Mouse (Mus musculus) midbrain, embryonic 11.5 days (tissue): ENCODE results near the gene Mdga1. TPM values are rescaled to one million over a fixed set of nuclear protein-coding genes. Genes with fewer than 3 reads are reported as not detected.
A peak's percentile ranks its signal among the peaks of the same experiment; 100 is the strongest.

ENCODE experiments used
- ATAC-seq: fragments of 200-750 bp; cut with Nextera tagmentation; 2 replicates; pipeline ENCODE4 v1.8.0; 2017; ENCODE audit warnings: moderate TSS enrichment, moderate library complexity; ENCODE audit not compliant: low FRiP score
- DNase-seq: peaks from one replicate; pipeline ENCODE4 v3.0.0; 2015; ENCODE audit warnings: low spot score; ENCODE audit errors: missing footprints
- H3K27ac ChIP-seq: fragments of 300-500 bp; sonication (generic); 2 replicates; pipeline ENCODE4 v1.5.1; 2014; ENCODE audit warnings: low read depth, low read length
- H3K27me3 ChIP-seq: fragments of 300-500 bp; sonication (generic); 2 replicates; pipeline ENCODE4 v1.6.1; 2014; ENCODE audit warnings: mild to moderate bottlenecking, low read length, moderate library complexity, mixed read lengths; ENCODE audit not compliant: control insufficient read depth, insufficient read depth
- H3K36me3 ChIP-seq: fragments of 300-500 bp; sonication (generic); 2 replicates; pipeline ENCODE4 v1.6.1; 2014; ENCODE audit warnings: mild to moderate bottlenecking, low read length, moderate library complexity, mixed read lengths; ENCODE audit not compliant: control insufficient read depth, insufficient read depth
- H3K4me1 ChIP-seq: fragments of 300-500 bp; sonication (generic); 2 replicates; pipeline ENCODE4 v1.6.1; 2014; ENCODE audit warnings: low read length; ENCODE audit not compliant: control insufficient read depth, insufficient read depth
- H3K4me2 ChIP-seq: fragments of 300-500 bp; sonication (generic); 2 replicates; pipeline ENCODE4 v1.6.1; 2014; ENCODE audit warnings: mild to moderate bottlenecking, moderate library complexity
- H3K4me3 ChIP-seq: fragments of 300-500 bp; sonication (generic); 2 replicates; pipeline ENCODE4 v1.5.1; 2014; ENCODE audit warnings: low read depth, low read length
- H3K9ac ChIP-seq: fragments of 300-500 bp; sonication (generic); 2 replicates; pipeline ENCODE4 v1.6.1; 2014; ENCODE audit warnings: low read length
- H3K9me3 ChIP-seq: fragments of 300-500 bp; sonication (generic); 2 replicates; pipeline ENCODE4 v1.6.1; 2016; ENCODE audit warnings: low read length; ENCODE audit not compliant: control insufficient read depth
- WGBS: fragments of 180-500 bp; shearing (Covaris S2); extraction: QIAGEN DNeasy Blood & Tissue Kit; methylation state at CpG from one replicate; pipeline ENCODE4 v1.1.7; 2014; 5-methylcytosine and 5-hydroxymethylcytosine counted together
- polyA plus RNA-seq: library from polyadenylated mRNA; unstranded; fragments of >200 nt; fragmentation: Nextera tagmentation; extraction: Ambion mirVana; gene quantifications from 2 replicates; pipeline ENCODE4 v1.2.1, GENCODE M21; 2014

Gene Mdga1
- polyA plus RNA-seq, 1 experiment from 2014 or later = 6.5 TPM

- H3K4me2 ChIP-seq = no peak overlapping the region
- WGBS = 68% methylated on average over 7 of the region's 7 CpGs
- peak; percentile 22; the same call in 1 of the 2 replicates for ATAC-seq
- H3K4me1 ChIP-seq = peaks cover 8% of the 10 kb centered on the region; the same call in 1 of the 2 replicates
- H3K27ac ChIP-seq = peak overlapping the region; percentile 11; the same call in 1 of the 2 replicates
- no peak overlapping the region for H3K4me3 ChIP-seq
- no peak for DNase-seq
- no peak overlapping the region for H3K9ac ChIP-seq
- H3K9me3 ChIP-seq = no peaks in the 10 kb centered on the region; the same call in 1 of the 2 replicates
- no peaks in the 10 kb centered on the region for H3K36me3 ChIP-seq
- H3K27me3 ChIP-seq = no peaks in the 10 kb centered on the region
Measured at GRCm38 (mm10) chr17:29873580-29874015, 96.3 kb downstream of the Mdga1 start.

- Histone ChIP-seq H3K27me3 (no peaks in the 10 kb centered on the region), H3K4me2 (no peak overlapping the region), H3K27ac (no peak overlapping the region), H3K9me3 (no peaks in the 10 kb centered on the region; the same call in 1 of the 2 replicates), H3K4me3 (no peak overlapping the region), H3K4me1 (peaks cover 8% of the 10 kb centered on the region; the same call in 1 of the 2 replicates), H3K9ac (no peak overlapping the region), H3K36me3 (no peaks in the 10 kb centered on the region)
- WGBS = 85% methylated on average over 12 of the region's 12 CpGs
- no peak for ATAC-seq
- DNase-seq = no peak
Measured at GRCm38 (mm10) chr17:29870316-29870715, 99.6 kb downstream of the Mdga1 start.

GRCm38 (mm10) chr17:29865914-29866313 lies 104.0 kb downstream of the Mdga1 start:
- Histone ChIP-seq H3K9ac (no peak overlapping the region), H3K36me3 (no peaks in the 10 kb centered on the region), H3K4me1 (no peaks in the 10 kb centered on the region), H3K4me2 (no peak overlapping the region), H3K27me3 (no peaks in the 10 kb centered on the region), H3K9me3 (no peaks in the 10 kb centered on the region; the same call in 1 of the 2 replicates), H3K27ac (no peak overlapping the region), H3K4me3 (no peak overlapping the region)
- DNase-seq (no peak), ATAC-seq (no peak)
- 73% methylated on average over 6 of the region's 6 CpGs for WGBS

- no peaks in the 10 kb centered on the region for H3K27me3 ChIP-seq
- H3K36me3 ChIP-seq = no peaks in the 10 kb centered on the region
- no peak overlapping the region for H3K4me3 ChIP-seq
- H3K27ac ChIP-seq = no peak overlapping the region
- no peak for ATAC-seq
- H3K9ac ChIP-seq = no peak overlapping the region
- H3K4me2 ChIP-seq = no peak overlapping the region
- no peaks in the 10 kb centered on the region for H3K4me1 ChIP-seq
- WGBS = 70% methylated on average over 7 of the region's 7 CpGs
- no peaks in the 10 kb centered on the region; the same call in 1 of the 2 replicates for H3K9me3 ChIP-seq
- DNase-seq = no peak
Measured at GRCm38 (mm10) chr17:29864440-29864839, 105.4 kb downstream of the Mdga1 start.

- Histone ChIP-seq H3K27me3 (no peaks in the 10 kb centered on the region), H3K36me3 (no peaks in the 10 kb centered on the region), H3K9ac (no peak overlapping the region), H3K4me2 (no peak overlapping the region), H3K27ac (no peak overlapping the region), H3K4me3 (no peak overlapping the region), H3K4me1 (no peaks in the 10 kb centered on the region), H3K9me3 (no peaks in the 10 kb centered on the region)
- DNase-seq = no peak
- ATAC-seq = no peak
- 87% methylated on average over 13 of the region's 13 CpGs for WGBS
Measured at GRCm38 (mm10) chr17:29859788-29860283, 110.1 kb downstream of the Mdga1 start.

- DNase-seq (no peak), ATAC-seq (no peak)
- no peak overlapping the region for H3K27ac ChIP-seq
- 94% methylated on average over 3 of the region's 3 CpGs for WGBS
- no peaks in the 10 kb centered on the region for H3K9me3 ChIP-seq
- H3K9ac ChIP-seq = no peak overlapping the region
- no peaks in the 10 kb centered on the region for H3K4me1 ChIP-seq
- H3K4me3 ChIP-seq = no peak overlapping the region
- no peaks in the 10 kb centered on the region for H3K27me3 ChIP-seq
- no peak overlapping the region for H3K4me2 ChIP-seq
- H3K36me3 ChIP-seq = no peaks in the 10 kb centered on the region
Measured at GRCm38 (mm10) chr17:29858764-29859163, 111.1 kb downstream of the Mdga1 start.

GRCm38 (mm10) chr17:29855702-29856580 lies 113.9 kb downstream of the Mdga1 start:
- ATAC-seq = no peak
- no peaks in the 10 kb centered on the region for H3K4me1 ChIP-seq
- no peaks in the 10 kb centered on the region for H3K9me3 ChIP-seq
- WGBS = 81% methylated on average over 18 of the region's 18 CpGs
- H3K27ac ChIP-seq = no peak overlapping the region
- DNase-seq = no peak
- H3K27me3 ChIP-seq = no peaks in the 10 kb centered on the region
- no peak overlapping the region for H3K9ac ChIP-seq
- no peak overlapping the region for H3K4me2 ChIP-seq
- H3K36me3 ChIP-seq = no peaks in the 10 kb centered on the region
- no peak overlapping the region for H3K4me3 ChIP-seq

- Histone ChIP-seq H3K36me3 (no peaks in the 10 kb centered on the region), H3K4me2 (no peak overlapping the region), H3K4me3 (no peak overlapping the region), H3K27ac (no peak overlapping the region), H3K4me1 (no peaks in the 10 kb centered on the region), H3K9ac (no peak overlapping the region), H3K9me3 (no peaks in the 10 kb centered on the region), H3K27me3 (no peaks in the 10 kb centered on the region)
- no peak for DNase-seq
- no peak for ATAC-seq
- 98% methylated on average over 4 of the region's 4 CpGs for WGBS
Measured at GRCm38 (mm10) chr17:29854835-29855234, 115.1 kb downstream of the Mdga1 start.

- no peak overlapping the region for H3K4me3 ChIP-seq
- WGBS = 69% methylated on average over 6 of the region's 6 CpGs
- no peak overlapping the region for H3K4me2 ChIP-seq
- H3K9ac ChIP-seq = no peak overlapping the region
- no peaks in the 10 kb centered on the region for H3K36me3 ChIP-seq
- ATAC-seq = no peak
- no peaks in the 10 kb centered on the region for H3K4me1 ChIP-seq
- H3K9me3 ChIP-seq = no peaks in the 10 kb centered on the region
- H3K27me3 ChIP-seq = no peaks in the 10 kb centered on the region
- DNase-seq = no peak
- H3K27ac ChIP-seq = no peak overlapping the region
Measured at GRCm38 (mm10) chr17:29854388-29854787, 115.5 kb downstream of the Mdga1 start.
